ENCODE assay signal across 23 mouse cellular contexts in the genomic region with DNA sequence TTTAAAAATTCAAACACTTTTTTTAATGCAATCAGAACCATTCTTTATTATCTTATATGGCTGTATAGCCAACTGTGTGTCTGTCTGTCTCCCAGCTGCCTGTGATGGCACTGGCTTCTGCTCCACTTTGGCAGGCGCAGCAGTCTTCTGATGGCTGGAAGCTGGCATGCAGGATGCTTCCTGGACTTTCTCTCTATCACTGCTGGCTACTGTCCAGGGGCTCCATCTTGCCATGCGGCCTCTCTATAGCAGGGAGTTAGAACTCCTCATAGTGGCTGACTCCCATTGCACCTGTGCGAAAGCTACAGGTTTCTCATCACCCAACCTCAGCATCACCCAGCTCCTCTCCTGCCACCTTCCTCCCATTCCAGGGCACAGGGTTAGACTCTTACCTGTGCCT.
DNase-seq lines count a peak whose midpoint lies in the region; ATAC-seq and TF ChIP-seq lines count a peak whose summit lies in the region.
"Had no signal": no experiment of that assay in that cellular context is flagged by ENCODE, and none has a peak within 500 bp of the region (broad histone marks: within the 10 kb centered on the region; RNA-seq: fewer than 3 reads in every experiment).

No protein-coding gene starts in this region.

- H3K4me2 ChIP-seq in hindbrain, postnatal 0 days (ENCODE audit: low read depth, low read length): no peak overlapping the region
- no peak overlapping the region for H3K4me2 ChIP-seq in hindbrain, embryonic 12.5 days (replicated peaks)
- no peak overlapping the region for H3K4me2 ChIP-seq in intestine, embryonic 16.5 days (ENCODE audit: low read depth, low read length)
- H3K4me2 ChIP-seq: heart, embryonic 12.5 days; hindbrain, embryonic 15.5 days; liver, embryonic 12.5 days; midbrain, embryonic 11.5 days; neural tube, embryonic 13.5 days had no signal

- WGBS in hindbrain, postnatal 0 days: 82% methylated on average over 3 of the region's 3 CpGs
- WGBS in hindbrain, embryonic 12.5 days: 93% methylated on average over 3 of the region's 3 CpGs
- 91% methylated on average over 3 of the region's 3 CpGs for WGBS in forebrain, embryonic 10.5 days
- WGBS in intestine, embryonic 16.5 days: 84% methylated on average over 3 of the region's 3 CpGs

- H3K9ac ChIP-seq in hindbrain, postnatal 0 days (replicated peaks; ENCODE audit: low read length): no peak overlapping the region
- no peak overlapping the region for H3K9ac ChIP-seq in hindbrain, embryonic 12.5 days
- no peak overlapping the region for H3K9ac ChIP-seq in intestine, embryonic 16.5 days (ENCODE audit: low read depth, low read length)
- H3K9ac ChIP-seq: forebrain, postnatal 0 days; heart, embryonic 12.5 days; hindbrain, embryonic 15.5 days; liver, embryonic 12.5 days; liver, postnatal 0 days; neural tube, embryonic 13.5 days had no signal

- 0 out of 2 replicates have a peak, but pooled peaks have one; percentile 21 for ATAC-seq in hindbrain, postnatal 0 days
- ATAC-seq in hindbrain, embryonic 12.5 days (ENCODE audit: low FRiP score): no peak
- ATAC-seq in intestine, embryonic 16.5 days: no peak
- ATAC-seq: forebrain, postnatal 0 days; liver, embryonic 12.5 days; liver, postnatal 0 days; Patski had no signal

- TF ChIP-seq CTCF in hindbrain, postnatal 0 days (IDR thresholded peaks at IDR 0.05; ENCODE audit: low read depth): no peak

- H3K9me3 ChIP-seq in hindbrain, postnatal 0 days (ENCODE audit: low read length): no peaks in the 10 kb centered on the region
- no peaks in the 10 kb centered on the region for H3K9me3 ChIP-seq in hindbrain, embryonic 12.5 days (replicated peaks)
- no peaks in the 10 kb centered on the region for H3K9me3 ChIP-seq in forebrain, embryonic 10.5 days
- H3K9me3 ChIP-seq in intestine, embryonic 16.5 days (ENCODE audit: control insufficient read depth, low read length): no peaks in the 10 kb centered on the region
- H3K9me3 ChIP-seq: heart, embryonic 12.5 days; hindbrain, embryonic 15.5 days; liver, embryonic 12.5 days; neural tube, embryonic 13.5 days had no signal

- H3K4me3 ChIP-seq in hindbrain, postnatal 0 days (ENCODE audit: low read length): no peak overlapping the region
- no peak overlapping the region for H3K4me3 ChIP-seq in hindbrain, embryonic 12.5 days
- no peak overlapping the region for H3K4me3 ChIP-seq in forebrain, embryonic 10.5 days
- H3K4me3 ChIP-seq in intestine, embryonic 16.5 days (ENCODE audit: low read length): no peak overlapping the region
- H3K4me3 ChIP-seq: heart, adult 2 months; heart, embryonic 12.5 days; hindbrain, embryonic 15.5 days; layer of hippocampus, adult 2 months; liver, embryonic 12.5 days; neural tube, embryonic 13.5 days had no signal

- peak; percentile 54 for DNase-seq in hindbrain, postnatal 0 days (ENCODE audit: low spot score)
- DNase-seq in MN1 (ENCODE audit: low spot score): peak; percentile 18
- DNase-seq in cerebellum, adult 18-20 months: peak; percentile 10 to 24
- DNase-seq in cerebellum, postnatal 10 days: peak; percentile 86 to 91
- DNase-seq in urinary bladder, postnatal 36 days (ENCODE audit: low spot score in 2 of 2): no peak
- no peak for DNase-seq in forebrain, embryonic 10.5 days (ENCODE audit: extremely low spot score, low spot score)
- DNase-seq: adrenal gland, postnatal 10 days; forebrain, postnatal 0 days; heart, adult 2 months; heart, postnatal 4 days; kidney, adult 2 months; kidney, postnatal 36 days; liver, postnatal 0 days had no signal

- no peak overlapping the region for H3K27ac ChIP-seq in hindbrain, postnatal 0 days
- H3K27ac ChIP-seq in hindbrain, embryonic 12.5 days: no peak overlapping the region
- no peak overlapping the region for H3K27ac ChIP-seq in forebrain, embryonic 10.5 days
- H3K27ac ChIP-seq in intestine, embryonic 16.5 days (ENCODE audit: low read length): no peak overlapping the region
- H3K27ac ChIP-seq: heart, adult 2 months; hindbrain, embryonic 15.5 days; layer of hippocampus, adult 2 months; liver, embryonic 12.5 days; neural tube, embryonic 13.5 days had no signal

- H3K4me1 ChIP-seq in hindbrain, postnatal 0 days (ENCODE audit: insufficient read depth, low read length): no peaks in the 10 kb centered on the region
- no peaks in the 10 kb centered on the region for H3K4me1 ChIP-seq in hindbrain, embryonic 12.5 days
- no peaks in the 10 kb centered on the region for H3K4me1 ChIP-seq in forebrain, embryonic 10.5 days
- no peaks in the 10 kb centered on the region for H3K4me1 ChIP-seq in intestine, embryonic 16.5 days (ENCODE audit: control insufficient read depth, insufficient read depth, low read length)
- H3K4me1 ChIP-seq: heart, embryonic 12.5 days; hindbrain, embryonic 15.5 days; liver, embryonic 12.5 days had no signal

- H3K36me3 ChIP-seq in hindbrain, postnatal 0 days (ENCODE audit: insufficient read depth, low read length): no peaks in the 10 kb centered on the region
- H3K36me3 ChIP-seq in hindbrain, embryonic 12.5 days: no peaks in the 10 kb centered on the region
- H3K36me3 ChIP-seq in forebrain, embryonic 10.5 days (replicated peaks): no peaks in the 10 kb centered on the region
- H3K36me3 ChIP-seq in intestine, embryonic 16.5 days (ENCODE audit: control insufficient read depth, insufficient read depth, low read length): no peaks in the 10 kb centered on the region
- H3K36me3 ChIP-seq: G1E; heart, embryonic 12.5 days; hindbrain, embryonic 15.5 days; liver, embryonic 12.5 days; neural tube, embryonic 13.5 days had no signal

- no peaks in the 10 kb centered on the region for H3K27me3 ChIP-seq in hindbrain, postnatal 0 days (ENCODE audit: insufficient read depth, low read length)
- H3K27me3 ChIP-seq in hindbrain, embryonic 12.5 days: no peaks in the 10 kb centered on the region
- no peaks in the 10 kb centered on the region for H3K27me3 ChIP-seq in forebrain, embryonic 10.5 days (ENCODE audit: poor library complexity, severe bottlenecking)
- H3K27me3 ChIP-seq in intestine, embryonic 16.5 days (replicated peaks; ENCODE audit: control insufficient read depth, insufficient read depth, low read length): no peaks in the 10 kb centered on the region
- H3K27me3 ChIP-seq: heart, embryonic 12.5 days; hindbrain, embryonic 15.5 days; liver, embryonic 12.5 days; neural tube, embryonic 13.5 days; Patski had no signal

Comparison
In these comparisons a context has a peak if more than half of its experiments do, and no peak if none do; other contexts are left out.
1. DNase-seq: peak in hindbrain, postnatal 0 days (single experiment), MN1 (single experiment), cerebellum, adult 18-20 months (2 of 2) and cerebellum, postnatal 10 days (2 of 2); none in urinary bladder, postnatal 36 days (0 of 2) and forebrain, embryonic 10.5 days (single experiment).